Mouse (Mus musculus): ENCODE measurements around the gene Slc12a8.
"Not testable (repeated sequence)": the region's sequence is repeated elsewhere in the genome, so short reads cannot be mapped to it uniquely, and the experiment has no call there.

Slc12a8 gene

GRCm38 (mm10) chr16:33516807-33517565, at the start of gene Slc12a8:
TSS of gene Slc12a8 (plus strand) at chr16:33517328.
- DNase-seq (ENCODE audit: low read depth), result no peak

GRCm38 (mm10) chr16:33467451-33467850, 49.7 kb upstream of the Slc12a8 start:
- no peak for DNase-seq (ENCODE audit: low read depth)

- no peak for DNase-seq (ENCODE audit: low read depth)
Observed at GRCm38 (mm10) chr16:33469973-33470372, 47.2 kb upstream of the Slc12a8 start.

- no peak for DNase-seq (ENCODE audit: low read depth)
Observed at GRCm38 (mm10) chr16:33474381-33474780, 42.7 kb upstream of the Slc12a8 start.

GRCm38 (mm10) chr16:33479926-33480325, 37.2 kb upstream of the Slc12a8 start:
- no peak for DNase-seq (ENCODE audit: low read depth)

- peak; percentile 34 for DNase-seq (ENCODE audit: low read depth)
Observed at GRCm38 (mm10) chr16:33481148-33481547, 36.0 kb upstream of the Slc12a8 start.

GRCm38 (mm10) chr16:33482309-33482708, 34.8 kb upstream of the Slc12a8 start:
- no peak for DNase-seq (ENCODE audit: low read depth)

- DNase-seq (ENCODE audit: low read depth), result no peak
Observed at GRCm38 (mm10) chr16:33487709-33488108, 29.4 kb upstream of the Slc12a8 start.

GRCm38 (mm10) chr16:33494374-33494773, 22.8 kb upstream of the Slc12a8 start:
- no peak for DNase-seq (ENCODE audit: low read depth)

- DNase-seq (ENCODE audit: low read depth), result no peak
Observed at GRCm38 (mm10) chr16:33508082-33508481, 9.0 kb upstream of the Slc12a8 start.

GRCm38 (mm10) chr16:33509231-33509630, 7.9 kb upstream of the Slc12a8 start:
- not testable (repeated sequence) for DNase-seq (ENCODE audit: low read depth)

GRCm38 (mm10) chr16:33510856-33511255, 6.3 kb upstream of the Slc12a8 start:
- not testable (repeated sequence) for DNase-seq (ENCODE audit: low read depth)

- no peak for DNase-seq (ENCODE audit: low read depth)
Observed at GRCm38 (mm10) chr16:33512555-33512954, 4.6 kb upstream of the Slc12a8 start.

GRCm38 (mm10) chr16:33517627-33518026, 499 bp downstream of the Slc12a8 start:
- no peak for DNase-seq (ENCODE audit: low read depth)

GRCm38 (mm10) chr16:33518236-33518635, 1.1 kb downstream of the Slc12a8 start:
- no peak for DNase-seq (ENCODE audit: low read depth)

GRCm38 (mm10) chr16:33519916-33520568, 2.9 kb downstream of the Slc12a8 start:
- no peak for DNase-seq (ENCODE audit: low read depth)

- no peak for DNase-seq (ENCODE audit: low read depth)
Observed at GRCm38 (mm10) chr16:33522516-33522915, 5.4 kb downstream of the Slc12a8 start.

GRCm38 (mm10) chr16:33523571-33523970, 6.4 kb downstream of the Slc12a8 start:
- DNase-seq (ENCODE audit: low read depth), result no peak

- no peak for DNase-seq (ENCODE audit: low read depth)
Observed at GRCm38 (mm10) chr16:33529502-33530454, 12.7 kb downstream of the Slc12a8 start.

- DNase-seq (ENCODE audit: low read depth), result peak; percentile 81
Observed at GRCm38 (mm10) chr16:33531184-33531583, 14.1 kb downstream of the Slc12a8 start.

GRCm38 (mm10) chr16:33536456-33536855, 19.3 kb downstream of the Slc12a8 start:
- no peak for DNase-seq (ENCODE audit: low read depth)

GRCm38 (mm10) chr16:33537499-33538225, 20.5 kb downstream of the Slc12a8 start:
- DNase-seq (ENCODE audit: low read depth), result no peak

Measured in 416B (cell line).